Mouse (Mus musculus): ENCODE results near the gene Camkk1.

- TF ChIP-seq CTCF (IDR thresholded peaks at IDR 0.05; ENCODE audit: borderline replicate concordance, extremely low read depth, insufficient read depth, insufficient read length): no peak
- no peak for TF ChIP-seq POLR2A (IDR thresholded peaks at IDR 0.05; ENCODE audit: borderline replicate concordance, extremely low read depth, insufficient read depth, insufficient read length, poor library complexity, severe bottlenecking)
Observed at GRCm38 (mm10) chr11:73036889-73037288, 18.1 kb downstream of the Camkk1 start.

Data from brain, embryonic 14.5 days (tissue).